Mouse (Mus musculus): ENCODE results near the gene Csrnp3.

DNA sequence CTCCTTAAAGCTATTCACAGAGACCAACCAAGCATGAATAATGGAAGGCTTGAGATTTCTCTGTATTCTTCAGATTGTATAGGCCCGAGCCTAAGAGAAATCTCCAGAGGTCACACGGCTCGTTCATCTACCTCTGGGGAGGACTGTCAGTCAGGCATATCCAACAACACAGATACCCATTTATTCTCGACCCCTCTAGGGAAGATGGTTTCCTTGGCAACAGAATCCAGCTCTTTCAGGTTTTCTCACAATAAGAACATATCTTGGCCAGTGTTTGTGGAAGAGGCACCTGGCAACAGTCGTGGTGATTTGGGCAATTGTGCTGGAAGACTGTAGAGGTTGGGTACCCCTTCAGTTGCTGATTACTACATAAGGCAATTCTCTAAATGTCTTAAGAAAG lies 183.2 kb downstream of the Csrnp3 start:
- TF ChIP-seq CTCF (IDR thresholded peaks at IDR 0.05) (no peak), POLR2A (IDR thresholded peaks at IDR 0.05; ENCODE audit: insufficient read depth, low read depth, low read length) (no peak)
